Mouse (Mus musculus): Measurements from ENCODE around the gene Tti1.
A peak's percentile ranks its signal among the peaks of the same experiment; 100 is the strongest.

Tti1 gene

DNA sequence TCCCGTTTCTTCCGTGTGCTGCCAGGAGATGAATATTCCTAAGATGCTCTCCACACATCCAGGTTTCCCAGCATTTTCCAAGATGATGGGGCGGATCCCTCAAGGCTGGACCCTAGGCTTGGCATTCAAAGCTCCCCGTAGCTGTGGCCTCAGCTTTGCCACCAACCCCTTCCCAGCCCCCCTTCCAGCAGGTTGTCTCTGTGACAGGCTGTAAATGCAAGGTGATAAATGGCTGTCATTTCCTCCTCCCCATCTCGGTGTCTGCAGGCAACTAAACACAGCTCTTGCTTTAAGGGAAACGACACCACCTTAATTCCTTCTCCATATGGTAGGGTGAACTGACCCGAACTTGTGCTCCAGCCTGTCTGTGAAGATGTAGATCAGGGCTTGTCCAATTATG, 52.6 kb downstream of the Tti1 start:
- no peak for DNase-seq (ENCODE audit: inconsistent age in 2 of 2, low spot score in 1 of 2)

DNA sequence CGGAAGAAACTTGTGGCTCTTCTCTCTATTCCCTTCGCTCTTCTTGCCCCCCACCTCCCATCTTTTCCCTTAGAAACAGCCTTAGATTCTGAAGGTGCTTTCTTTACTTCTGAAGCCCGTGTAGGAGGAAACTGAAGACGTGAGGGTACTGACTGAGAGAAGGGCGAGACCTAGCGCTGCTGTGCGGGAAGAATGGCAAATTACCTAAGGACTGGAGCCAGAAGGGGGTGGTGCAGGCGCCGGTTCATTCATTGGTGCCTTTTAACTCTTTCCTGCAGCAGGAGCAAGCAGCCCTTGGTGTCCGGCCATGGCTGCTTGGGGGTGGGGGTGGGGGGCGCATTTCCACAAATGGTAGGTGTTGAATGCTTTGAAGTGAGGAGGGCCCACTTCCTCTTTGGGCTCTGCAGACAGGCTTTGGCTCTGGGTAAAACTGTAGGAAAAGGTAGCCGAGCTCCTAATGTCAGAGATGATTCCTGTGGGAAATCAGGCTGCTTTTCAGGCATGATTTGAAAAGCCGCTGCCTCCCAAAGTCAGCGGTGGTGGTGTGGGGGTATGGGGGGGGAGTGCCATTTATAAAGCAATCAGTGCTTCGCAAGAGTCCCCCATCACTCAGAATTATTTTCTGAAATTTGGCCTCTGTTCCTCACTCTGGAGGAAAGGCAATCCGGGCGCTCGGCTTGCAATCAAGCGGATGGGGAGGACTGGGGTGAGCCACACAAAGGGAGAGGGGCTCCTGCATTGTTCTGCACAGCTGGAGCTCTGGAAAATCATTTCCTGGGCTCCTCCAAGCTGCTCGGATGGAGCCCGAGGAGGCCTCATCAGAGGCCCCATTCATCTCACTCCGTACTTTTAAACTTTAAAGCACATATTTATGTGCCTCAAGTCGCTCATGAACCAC, 53.4 kb downstream of the Tti1 start:
- no peak for DNase-seq (ENCODE audit: inconsistent age in 2 of 2, low spot score in 1 of 2)

DNA sequence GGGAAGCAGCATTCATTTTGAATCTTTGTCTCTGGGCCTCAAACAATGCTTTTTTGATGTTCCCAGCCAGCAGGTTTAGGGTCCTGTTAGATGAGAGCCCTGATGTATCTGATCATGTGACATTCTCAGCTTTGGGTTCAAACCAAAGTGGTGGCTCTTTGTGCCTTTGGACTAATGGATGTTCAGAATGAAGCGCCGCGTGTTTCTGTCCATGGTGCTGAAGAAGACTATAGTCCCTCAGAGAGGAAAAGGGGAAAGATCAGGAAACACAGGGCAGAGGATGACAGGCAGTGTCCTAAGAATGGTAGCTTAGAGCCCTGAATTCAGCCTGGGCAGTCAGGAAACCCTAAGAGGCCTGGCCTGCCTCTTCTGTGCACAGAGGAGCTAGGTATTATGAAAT, 57.6 kb downstream of the Tti1 start:
- peak; percentile 44 to 84 for DNase-seq (ENCODE audit: inconsistent age in 2 of 2, low spot score in 1 of 2)

DNA sequence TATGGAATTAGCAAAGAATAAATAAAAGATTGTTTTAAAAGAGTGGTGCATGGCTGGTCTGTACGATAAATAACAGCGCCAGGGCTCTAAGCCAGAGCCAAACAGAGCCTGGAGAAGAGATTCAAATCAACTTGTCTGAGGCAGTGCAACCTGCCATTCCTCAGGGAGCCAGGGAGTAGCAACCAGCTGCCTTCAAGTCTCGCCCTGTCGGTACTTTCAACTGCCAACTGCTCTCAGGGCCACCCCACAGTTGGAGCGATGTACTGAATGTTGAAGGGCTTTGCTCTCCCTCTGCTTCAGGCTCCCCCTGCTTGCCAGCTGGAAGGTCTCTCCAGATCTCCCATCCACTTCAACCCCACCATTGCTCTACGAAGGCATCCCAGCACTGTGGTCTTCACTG, 58.1 kb downstream of the Tti1 start:
- no peak for DNase-seq (ENCODE audit: inconsistent age in 2 of 2, low spot score in 1 of 2)

DNA sequence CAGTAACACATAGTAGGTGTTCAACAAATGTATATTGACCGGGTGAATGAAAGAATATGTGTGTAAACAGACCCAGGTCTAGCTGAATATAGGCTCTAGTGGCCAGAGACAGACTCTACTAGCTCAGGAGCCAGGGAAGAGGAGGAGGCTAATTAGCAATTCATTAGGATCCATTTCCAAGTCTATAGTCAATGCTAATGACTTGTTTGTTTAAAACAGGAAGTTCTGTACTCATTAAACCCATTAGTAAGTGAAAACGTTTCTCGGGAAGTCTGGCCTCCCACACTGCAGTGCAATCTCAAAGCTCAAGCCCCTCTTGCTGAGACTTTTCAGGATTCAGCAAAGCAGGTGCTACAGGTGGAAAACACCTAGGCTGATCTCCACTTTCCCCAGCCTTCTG, 60.4 kb downstream of the Tti1 start:
- DNase-seq (ENCODE audit: inconsistent age in 2 of 2, low spot score in 1 of 2) = no peak

DNA sequence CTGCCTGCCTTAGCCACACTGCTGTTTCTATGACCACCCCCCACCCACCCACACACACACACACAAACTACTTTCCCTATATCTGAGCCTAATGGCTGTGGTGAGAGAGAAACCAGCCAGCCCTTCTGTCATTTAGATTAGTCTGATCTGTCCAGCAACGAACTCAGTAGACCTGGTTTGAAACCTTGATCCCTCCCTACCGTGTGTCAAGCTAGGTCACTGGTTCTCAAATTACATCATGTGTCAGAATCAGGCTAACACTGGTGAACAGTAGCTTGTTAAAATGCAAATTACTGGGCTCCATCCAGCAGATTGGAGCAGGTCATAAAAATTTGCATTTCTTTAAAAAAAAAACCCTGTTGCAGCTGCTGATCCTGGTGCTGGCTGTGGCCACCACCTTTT, 70.5 kb downstream of the Tti1 start:
- no peak for DNase-seq (ENCODE audit: inconsistent age in 2 of 2, low spot score in 1 of 2)

DNA sequence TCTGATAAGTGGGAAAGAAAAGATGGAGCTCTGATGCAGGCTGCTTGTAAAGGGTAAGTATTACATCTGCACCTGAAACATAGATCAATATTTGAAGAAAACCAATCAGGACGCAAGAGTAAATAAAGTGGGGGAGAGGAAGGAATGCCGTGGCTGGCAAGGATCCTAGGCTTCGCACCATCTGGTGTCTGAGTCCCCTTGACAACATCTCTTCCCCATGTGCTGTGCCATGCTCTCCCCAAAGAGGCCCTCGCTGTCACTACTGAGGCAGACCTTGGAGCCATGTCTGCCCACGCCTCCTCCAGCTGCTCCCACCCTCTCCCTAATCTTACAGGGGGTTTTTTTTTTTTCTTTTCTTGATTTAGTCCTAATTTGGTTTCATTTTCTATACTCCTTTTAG, 74.3 kb downstream of the Tti1 start:
- no peak for DNase-seq (ENCODE audit: inconsistent age in 2 of 2, low spot score in 1 of 2)

DNA sequence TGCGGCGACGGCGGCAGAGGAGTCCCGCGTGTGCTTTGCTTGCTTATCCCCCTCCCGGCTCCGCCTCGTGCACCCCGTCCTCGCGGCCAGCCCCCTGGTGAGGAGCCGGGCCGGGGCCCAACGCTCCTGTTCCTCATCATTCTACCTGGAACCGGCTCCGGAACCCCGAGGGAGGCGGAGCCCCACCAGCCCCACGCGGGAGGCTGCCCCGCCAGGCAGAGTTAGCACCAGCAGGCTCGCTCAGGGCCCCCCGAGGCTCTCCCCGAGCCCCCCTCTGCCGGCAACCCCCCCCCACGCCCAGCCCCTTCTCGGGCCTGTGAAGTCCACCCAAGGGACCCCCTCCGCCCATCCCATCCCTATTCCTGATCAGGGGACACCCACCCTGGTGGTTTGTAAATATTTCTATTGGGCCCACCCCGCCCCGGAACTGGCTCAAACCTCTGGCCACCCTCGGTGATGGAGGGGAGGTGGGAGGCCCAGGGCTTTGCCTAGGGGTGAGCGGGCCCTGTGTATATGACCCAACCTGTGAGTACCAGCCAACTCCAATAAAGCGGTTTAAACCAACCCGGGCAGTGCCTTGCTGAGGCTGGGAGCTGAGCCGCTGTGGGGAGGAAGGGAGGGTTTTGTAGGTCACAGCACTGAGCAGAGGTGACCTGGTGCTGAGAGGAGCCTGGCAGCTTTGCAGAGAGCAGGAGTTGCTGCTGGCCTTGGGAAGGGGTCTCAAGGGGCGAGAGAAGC, 83.9 kb downstream of the Tti1 start:
- DNase-seq (ENCODE audit: inconsistent age in 2 of 2, low spot score in 1 of 2) = peak; percentile 10 to 19

DNA sequence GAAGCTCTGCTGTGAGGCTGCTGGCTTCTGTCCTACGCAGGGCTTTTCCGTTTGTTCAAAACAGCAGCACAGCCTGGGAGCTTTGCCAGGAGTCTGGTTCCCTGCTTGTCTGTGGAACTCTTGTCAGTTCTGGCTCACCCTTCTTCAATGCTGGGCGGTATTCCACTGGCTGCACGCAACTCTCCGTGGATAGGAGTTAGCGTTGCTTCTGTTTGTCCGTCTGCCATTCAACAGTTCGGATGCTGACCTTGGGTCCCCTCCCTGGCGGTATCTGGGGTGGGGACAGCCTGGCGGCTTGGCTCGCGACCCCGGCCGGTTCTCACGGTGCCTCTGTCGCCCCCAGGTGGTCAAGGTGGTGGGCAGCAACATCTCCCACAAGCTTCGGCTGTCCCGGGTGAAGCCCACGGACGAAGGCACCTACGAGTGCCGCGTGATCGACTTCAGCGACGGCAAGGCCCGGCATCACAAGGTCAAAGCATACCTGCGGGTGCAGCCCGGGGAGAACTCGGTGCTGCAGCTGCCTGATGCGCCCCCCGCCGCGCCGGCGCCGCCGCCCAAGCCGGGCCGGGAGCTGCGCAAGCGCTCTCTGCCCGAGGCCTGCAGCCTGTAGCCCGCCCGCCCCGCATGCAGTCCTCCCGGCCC, 84.6 kb downstream of the Tti1 start:
- DNase-seq (ENCODE audit: inconsistent age in 2 of 2, low spot score in 1 of 2) = peak; percentile 70 to 90

DNA sequence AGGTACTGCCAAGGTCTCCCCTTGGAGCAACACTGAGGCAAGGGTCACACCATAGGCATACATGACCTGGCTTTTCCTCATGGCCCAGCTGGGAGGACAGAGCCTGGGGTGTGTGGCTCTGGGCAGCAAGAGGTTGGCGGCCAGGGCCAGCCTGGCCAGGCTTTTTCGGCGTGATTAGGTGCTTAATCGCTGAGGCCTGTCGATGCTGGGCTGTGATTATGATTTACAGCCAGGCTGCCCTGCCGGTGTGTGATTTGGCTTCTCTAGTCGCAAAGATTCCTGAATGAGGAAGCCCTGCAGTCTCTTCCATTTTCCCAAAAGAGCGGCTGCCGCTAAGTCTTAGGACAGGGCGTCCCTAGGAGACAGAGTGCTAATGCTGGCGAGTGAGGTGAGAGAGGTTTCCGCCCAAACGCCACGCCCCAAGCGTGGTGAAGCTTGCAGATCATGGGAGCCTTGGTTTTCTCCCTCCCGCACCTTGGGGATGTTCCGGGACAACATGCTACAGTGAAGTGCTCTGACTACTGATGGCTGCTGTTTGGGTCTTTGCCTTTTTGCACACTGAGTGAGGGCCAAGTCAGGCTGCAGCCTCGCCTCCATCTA, 87.5 kb downstream of the Tti1 start:
- peak in 1 of 2 experiments; percentile 28 for DNase-seq (ENCODE audit: inconsistent age in 2 of 2, low spot score in 1 of 2)

DNA sequence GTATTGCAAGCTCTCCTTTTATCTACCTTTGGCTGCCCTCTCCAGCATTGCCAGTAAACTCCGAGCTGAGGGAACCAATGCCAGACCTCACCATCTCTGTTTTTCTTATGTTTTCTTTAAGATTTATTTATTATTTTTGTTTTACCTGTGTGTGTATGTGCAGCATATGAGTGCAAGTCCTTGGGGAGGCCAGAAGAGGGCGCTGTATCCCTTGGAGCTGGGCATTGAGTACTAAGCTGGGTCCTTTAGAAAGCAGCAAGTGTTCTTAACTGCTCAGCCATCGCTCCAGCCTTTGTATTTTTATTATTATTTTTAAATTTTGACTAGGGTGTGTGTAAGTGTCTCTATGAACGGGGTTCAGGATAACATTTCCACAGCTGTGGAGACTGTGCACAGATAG, 91.6 kb downstream of the Tti1 start:
- DNase-seq (ENCODE audit: inconsistent age in 2 of 2, low spot score in 1 of 2) = no peak

DNA sequence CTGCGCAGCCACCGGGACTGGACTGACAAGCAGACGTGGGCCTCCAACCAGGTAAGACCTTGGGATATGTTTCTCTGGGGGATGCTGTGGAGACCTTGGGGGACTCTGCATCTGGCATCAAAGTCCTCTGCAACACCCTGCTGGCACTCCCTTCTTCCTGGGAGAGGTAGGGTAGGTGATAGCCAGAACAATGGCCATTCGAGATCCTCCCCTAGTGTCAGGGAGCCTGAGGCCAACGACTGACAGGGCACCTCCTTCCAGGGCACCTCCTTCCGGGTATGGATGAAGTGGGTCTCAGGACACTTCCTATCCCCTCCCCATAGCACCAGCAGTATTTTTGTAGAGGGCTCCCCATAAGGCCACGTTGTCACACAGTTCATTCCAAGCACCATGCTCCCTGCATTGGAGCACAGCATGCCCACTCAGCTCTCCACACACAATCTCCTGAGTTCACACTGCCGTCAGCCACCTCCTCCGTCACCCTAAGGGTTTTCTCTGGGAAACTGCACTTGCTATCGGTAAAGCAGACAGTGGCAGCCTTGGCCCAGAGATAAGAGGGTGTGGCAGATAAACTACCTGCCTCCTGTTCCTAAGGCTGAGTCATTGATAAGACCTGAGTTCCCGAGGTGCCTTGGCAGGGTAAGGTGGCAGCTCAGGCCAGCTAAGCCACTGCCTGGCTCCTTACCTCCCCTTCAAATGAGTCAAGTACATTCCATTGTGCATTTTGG, 92.6 kb downstream of the Tti1 start:
- no peak for DNase-seq (ENCODE audit: inconsistent age in 2 of 2, low spot score in 1 of 2)

DNA sequence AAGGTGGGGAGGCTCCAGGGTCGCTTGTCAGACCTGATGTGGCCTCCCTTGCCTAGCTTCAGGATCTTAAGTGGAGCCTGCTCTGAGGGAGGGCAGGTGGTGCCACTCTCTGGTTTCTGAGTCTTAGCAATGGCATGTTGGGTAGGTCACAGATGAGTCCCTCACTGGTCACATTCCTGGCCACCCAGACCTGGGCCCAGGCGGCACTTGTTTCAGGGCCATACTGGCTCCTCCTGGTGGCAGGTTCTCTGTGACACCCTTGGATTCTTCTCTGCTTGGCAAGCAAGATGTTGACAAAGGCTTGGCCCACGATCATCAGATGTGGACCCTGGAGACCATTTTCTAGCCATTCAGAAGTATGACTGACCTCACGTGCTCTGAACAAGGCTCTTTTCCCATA, 95.6 kb downstream of the Tti1 start:
- DNase-seq (ENCODE audit: inconsistent age in 2 of 2, low spot score in 1 of 2) = no peak

Data from adrenal gland, adult (tissue).